Mouse (Mus musculus): ENCODE data around the gene Ip6k1. TPM values are rescaled to one million over a fixed set of nuclear protein-coding genes. Genes with fewer than 3 reads are reported as not detected.

Gene Ip6k1
- polyA plus RNA-seq, 1 experiment from 2014 or later, result 96.0 TPM

- Histone ChIP-seq H3K4me3 (ENCODE audit: low read length) (no peak overlapping the region), H3K27me3 (replicated peaks; ENCODE audit: control insufficient read depth, insufficient read depth, low read length) (no peaks in the 10 kb centered on the region), H3K4me1 (ENCODE audit: control insufficient read depth, insufficient read depth, low read depth, low read length) (no peaks in the 10 kb centered on the region), H3K9me3 (ENCODE audit: control insufficient read depth, low read length) (no peaks in the 10 kb centered on the region), H3K4me2 (ENCODE audit: low read length) (no peak overlapping the region), H3K27ac (ENCODE audit: low read depth, low read length) (no peak overlapping the region), H3K9ac (ENCODE audit: low read depth, low read length) (no peak overlapping the region), H3K36me3 (ENCODE audit: control insufficient read depth, insufficient read depth, low read length) (peaks cover 10% of the 10 kb centered on the region; the same call in 1 of the 2 replicates)
- no peak for ATAC-seq
- 76% methylated on average over 9 of the region's 9 CpGs for WGBS
Observed at GRCm38 (mm10) chr9:108072481-108072924, 70.2 kb downstream of the Ip6k1 start.

GRCm38 (mm10) chr9:108073141-108073930 lies 71.0 kb downstream of the Ip6k1 start:
- no peaks in the 10 kb centered on the region for H3K9me3 ChIP-seq (ENCODE audit: control insufficient read depth, low read length)
- H3K27me3 ChIP-seq (replicated peaks; ENCODE audit: control insufficient read depth, insufficient read depth, low read length), result no peaks in the 10 kb centered on the region
- no peak for ATAC-seq
- H3K4me1 ChIP-seq (ENCODE audit: control insufficient read depth, insufficient read depth, low read depth, low read length), result peaks cover 8% of the 10 kb centered on the region
- H3K36me3 ChIP-seq (ENCODE audit: control insufficient read depth, insufficient read depth, low read length), result peaks cover 10% of the 10 kb centered on the region; the same call in 1 of the 2 replicates
- H3K9ac ChIP-seq (ENCODE audit: low read depth, low read length), result no peak overlapping the region
- H3K27ac ChIP-seq (ENCODE audit: low read depth, low read length), result no peak overlapping the region
- WGBS, result 56% methylated on average over 7 of the region's 7 CpGs
- no peak overlapping the region for H3K4me2 ChIP-seq (ENCODE audit: low read length)
- no peak overlapping the region for H3K4me3 ChIP-seq (ENCODE audit: low read length)

DNA sequence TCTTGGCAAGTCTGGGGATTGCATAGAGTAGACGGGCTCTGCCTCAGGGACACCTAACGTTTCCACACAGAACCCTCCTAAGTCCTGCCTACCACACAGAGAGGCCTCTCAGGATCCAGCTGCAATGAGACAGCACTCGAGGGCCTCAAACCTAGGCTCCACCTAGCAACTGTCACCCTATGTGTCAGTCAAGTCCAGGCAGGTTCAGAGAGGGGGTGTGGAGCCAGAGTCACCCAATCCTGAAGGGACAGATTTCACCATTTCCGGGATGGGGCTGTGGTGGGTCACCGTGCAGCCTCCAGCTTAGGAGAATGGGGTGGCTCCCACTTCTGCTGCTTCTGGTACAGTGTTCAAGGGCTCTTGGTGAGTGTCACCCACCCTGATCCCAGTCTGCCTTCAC lies 77.9 kb downstream of the Ip6k1 start, which contains the start of gene Mst1:
TSS of gene Mst1 (plus strand) at position 269 of the 400 bp plus-strand sequence.
- WGBS, result 73% methylated on average over 5 of the region's 5 CpGs
- ATAC-seq, result no peak
- Histone ChIP-seq H3K4me3 (ENCODE audit: low read length) (peak within 1 kb of the TSS; percentile 84), H3K4me2 (ENCODE audit: low read length) (peak within 1 kb of the TSS; percentile 88), H3K4me1 (ENCODE audit: control insufficient read depth, insufficient read depth, low read depth, low read length) (peaks cover 22% of the 10 kb centered on the region), H3K27me3 (replicated peaks; ENCODE audit: control insufficient read depth, insufficient read depth, low read length) (peaks cover 19% of the 10 kb centered on the region), H3K36me3 (ENCODE audit: control insufficient read depth, insufficient read depth, low read length) (no peaks in the 10 kb centered on the region), H3K27ac (ENCODE audit: low read depth, low read length) (no peak within 1 kb of the TSS; the same call in 1 of the 2 replicates), H3K9ac (ENCODE audit: low read depth, low read length) (peak within 1 kb of the TSS; percentile 92), H3K9me3 (ENCODE audit: control insufficient read depth, low read length) (no peaks in the 10 kb centered on the region)

- Histone ChIP-seq H3K4me2 (ENCODE audit: low read length) (peak overlapping the region; percentile 48), H3K4me3 (ENCODE audit: low read length) (peak overlapping the region; percentile 21)
Observed at GRCm38 (mm10) chr9:108082549-108082948, 80.2 kb downstream of the Ip6k1 start.

GRCm38 (mm10) chr9:108082988-108083431 lies 80.7 kb downstream of the Ip6k1 start, which contains the start of gene Rnf123:
TSS of gene Rnf123 (minus strand) at chr9:108083346.
- H3K36me3 ChIP-seq (ENCODE audit: control insufficient read depth, insufficient read depth, low read length), result peaks cover 14% of the 10 kb centered on the region; the same call in 1 of the 2 replicates
- H3K4me2 ChIP-seq (ENCODE audit: low read length), result peak within 1 kb of the TSS; percentile 48
- H3K4me3 ChIP-seq (ENCODE audit: low read length), result peak within 1 kb of the TSS; percentile 21
- H3K9ac ChIP-seq (ENCODE audit: low read depth, low read length), result peak within 1 kb of the TSS; percentile 11; the same call in 1 of the 2 replicates
- H3K27me3 ChIP-seq (replicated peaks; ENCODE audit: control insufficient read depth, insufficient read depth, low read length), result peaks cover 19% of the 10 kb centered on the region
- no peak for ATAC-seq
- WGBS, result 36% methylated on average over 12 of the region's 12 CpGs
- peaks cover 17% of the 10 kb centered on the region for H3K4me1 ChIP-seq (ENCODE audit: control insufficient read depth, insufficient read depth, low read depth, low read length)
- H3K27ac ChIP-seq (ENCODE audit: low read depth, low read length), result no peak within 1 kb of the TSS
- H3K9me3 ChIP-seq (ENCODE audit: control insufficient read depth, low read length), result no peaks in the 10 kb centered on the region

More at GRCm38 (mm10) chr9:108082549-108082948, 80.2 kb downstream of the Ip6k1 start:
- no peak overlapping the region for H3K27ac ChIP-seq (ENCODE audit: low read depth, low read length)
- 0 out of 2 replicates have a peak, but pooled peaks have one; percentile 34 for ATAC-seq
- H3K4me1 ChIP-seq (ENCODE audit: control insufficient read depth, insufficient read depth, low read depth, low read length), result peaks cover 22% of the 10 kb centered on the region
- peaks cover 13% of the 10 kb centered on the region; the same call in 1 of the 2 replicates for H3K36me3 ChIP-seq (ENCODE audit: control insufficient read depth, insufficient read depth, low read length)
- peak overlapping the region; percentile 11; the same call in 1 of the 2 replicates for H3K9ac ChIP-seq (ENCODE audit: low read depth, low read length)
- H3K9me3 ChIP-seq (ENCODE audit: control insufficient read depth, low read length), result no peaks in the 10 kb centered on the region
- 7% methylated on average over 19 of the region's 19 CpGs for WGBS
- H3K27me3 ChIP-seq (replicated peaks; ENCODE audit: control insufficient read depth, insufficient read depth, low read length), result peaks cover 19% of the 10 kb centered on the region

DNA sequence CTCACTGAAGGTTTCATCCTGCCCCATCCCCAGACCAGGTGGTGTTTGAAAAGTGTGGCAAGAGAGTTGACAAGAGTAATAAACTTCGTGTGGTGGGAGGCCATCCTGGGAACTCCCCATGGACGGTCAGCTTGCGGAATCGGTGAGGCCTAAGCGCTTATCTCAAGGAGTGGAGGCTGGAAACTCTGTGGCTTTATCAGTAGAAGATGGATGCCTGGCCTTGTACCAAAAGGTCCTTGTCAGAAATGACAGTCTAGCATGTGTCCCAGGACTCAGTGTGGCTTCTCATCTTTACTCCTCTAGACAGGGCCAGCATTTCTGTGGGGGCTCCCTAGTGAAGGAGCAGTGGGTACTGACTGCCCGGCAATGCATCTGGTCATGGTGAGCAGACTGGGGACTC lies 81.3 kb downstream of the Ip6k1 start:
- Histone ChIP-seq H3K27me3 (replicated peaks; ENCODE audit: control insufficient read depth, insufficient read depth, low read length) (peaks cover 19% of the 10 kb centered on the region), H3K4me3 (ENCODE audit: low read length) (no peak overlapping the region), H3K9me3 (ENCODE audit: control insufficient read depth, low read length) (no peaks in the 10 kb centered on the region), H3K4me1 (ENCODE audit: control insufficient read depth, insufficient read depth, low read depth, low read length) (peaks cover 12% of the 10 kb centered on the region), H3K36me3 (ENCODE audit: control insufficient read depth, insufficient read depth, low read length) (peaks cover 14% of the 10 kb centered on the region; the same call in 1 of the 2 replicates), H3K4me2 (ENCODE audit: low read length) (no peak overlapping the region), H3K9ac (ENCODE audit: low read depth, low read length) (no peak overlapping the region), H3K27ac (ENCODE audit: low read depth, low read length) (no peak overlapping the region)
- 89% methylated on average over 6 of the region's 6 CpGs for WGBS
- ATAC-seq, result no peak

DNA sequence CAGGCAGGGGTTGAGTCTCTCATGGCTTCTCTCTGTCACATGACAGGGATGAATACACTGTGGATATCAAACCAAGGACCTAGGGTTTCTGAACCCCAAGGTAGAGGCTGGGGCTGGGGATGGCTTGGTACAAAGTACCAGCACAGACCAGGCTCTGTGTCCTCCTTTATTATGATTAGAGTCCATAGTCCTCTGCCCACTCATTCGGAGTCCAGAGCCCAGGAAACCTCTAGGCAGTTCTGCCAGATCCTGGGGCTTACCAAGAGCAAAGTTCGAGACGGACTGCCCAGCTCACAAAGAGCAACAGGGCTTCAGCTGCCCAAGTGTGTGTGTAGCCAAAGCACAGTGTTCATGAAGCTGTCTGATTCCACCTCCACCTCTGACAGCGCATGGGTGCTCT lies 83.0 kb downstream of the Ip6k1 start:
- Histone ChIP-seq H3K9me3 (ENCODE audit: control insufficient read depth, low read length) (no peaks in the 10 kb centered on the region), H3K4me1 (ENCODE audit: control insufficient read depth, insufficient read depth, low read depth, low read length) (peaks cover 6% of the 10 kb centered on the region; the same call in 1 of the 2 replicates), H3K9ac (ENCODE audit: low read depth, low read length) (no peak overlapping the region), H3K36me3 (ENCODE audit: control insufficient read depth, insufficient read depth, low read length) (peaks cover 26% of the 10 kb centered on the region), H3K27ac (ENCODE audit: low read depth, low read length) (no peak overlapping the region), H3K4me3 (ENCODE audit: low read length) (no peak overlapping the region), H3K4me2 (ENCODE audit: low read length) (no peak overlapping the region), H3K27me3 (replicated peaks; ENCODE audit: control insufficient read depth, insufficient read depth, low read length) (peaks cover 19% of the 10 kb centered on the region)
- WGBS, result 94% methylated on average over 4 of the region's 4 CpGs
- no peak for ATAC-seq

- Histone ChIP-seq H3K36me3 (ENCODE audit: control insufficient read depth, insufficient read depth, low read length) (peaks cover 37% of the 10 kb centered on the region), H3K4me1 (ENCODE audit: control insufficient read depth, insufficient read depth, low read depth, low read length) (peaks cover 14% of the 10 kb centered on the region), H3K27me3 (replicated peaks; ENCODE audit: control insufficient read depth, insufficient read depth, low read length) (no peaks in the 10 kb centered on the region), H3K4me2 (ENCODE audit: low read length) (no peak overlapping the region), H3K9me3 (ENCODE audit: control insufficient read depth, low read length) (no peaks in the 10 kb centered on the region), H3K27ac (ENCODE audit: low read depth, low read length) (no peak overlapping the region), H3K4me3 (ENCODE audit: low read length) (no peak overlapping the region), H3K9ac (ENCODE audit: low read depth, low read length) (no peak overlapping the region)
- ATAC-seq, result no peak
- 97% methylated on average over 7 of the region's 7 CpGs for WGBS
Observed at GRCm38 (mm10) chr9:108090611-108091120, 88.4 kb downstream of the Ip6k1 start.

GRCm38 (mm10) chr9:108093586-108093985 lies 91.3 kb downstream of the Ip6k1 start:
- Histone ChIP-seq H3K9me3 (ENCODE audit: control insufficient read depth, low read length) (no peaks in the 10 kb centered on the region), H3K27me3 (replicated peaks; ENCODE audit: control insufficient read depth, insufficient read depth, low read length) (no peaks in the 10 kb centered on the region), H3K27ac (ENCODE audit: low read depth, low read length) (peak overlapping the region; percentile 78; the same call in 1 of the 2 replicates), H3K4me1 (ENCODE audit: control insufficient read depth, insufficient read depth, low read depth, low read length) (peaks cover 18% of the 10 kb centered on the region), H3K9ac (ENCODE audit: low read depth, low read length) (peak overlapping the region; percentile 82), H3K4me3 (ENCODE audit: low read length) (peak overlapping the region; percentile 73), H3K36me3 (ENCODE audit: control insufficient read depth, insufficient read depth, low read length) (peaks cover 30% of the 10 kb centered on the region), H3K4me2 (ENCODE audit: low read length) (peak overlapping the region; percentile 82)
- WGBS, result 71% methylated on average over 10 of the region's 10 CpGs
- ATAC-seq, result no peak; the same call in 1 of the 2 replicates

Data from hindbrain, embryonic 16.5 days (tissue).